Mouse (Mus musculus) embryonic facial prominence, embryonic 15.5 days (tissue): Measurements from ENCODE around the gene Map3k4. TPM values are rescaled to one million over a fixed set of nuclear protein-coding genes. Genes with fewer than 3 reads are reported as not detected.
"Not testable (repeated sequence)": the region's sequence is repeated elsewhere in the genome, so short reads cannot be mapped to it uniquely, and the experiment has no call there.

Source experiments
- ATAC-seq: fragments of 200-750 bp; cut with Nextera tagmentation; 2 replicates; pipeline ENCODE4 v1.8.0; 2017; ENCODE audit warnings: low read depth, moderate TSS enrichment; ENCODE audit not compliant: insufficient number of reproducible peaks, low FRiP score, low TSS enrichment
- H3K27ac ChIP-seq: fragments of 300-500 bp; sonication (generic); replicated peaks from 2 replicates; pipeline ENCODE4 v1.5.1; 2015; ENCODE audit warnings: mild to moderate bottlenecking, inconsistent platforms
- H3K27me3 ChIP-seq: fragments of 300-500 bp; sonication (generic); 2 replicates; pipeline ENCODE4 v1.6.1; 2015; ENCODE audit warnings: inconsistent platforms
- H3K36me3 ChIP-seq: fragments of 300-500 bp; sonication (generic); 2 replicates; pipeline ENCODE4 v1.6.1; 2015; ENCODE audit warnings: mild to moderate bottlenecking, inconsistent platforms
- H3K4me1 ChIP-seq: fragments of 300-500 bp; sonication (generic); 2 replicates; pipeline ENCODE4 v1.6.1; 2015; ENCODE audit warnings: inconsistent platforms
- H3K4me2 ChIP-seq: fragments of 300-500 bp; sonication (generic); replicated peaks from 2 replicates; pipeline ENCODE4 v1.6.1; 2015; ENCODE audit warnings: mild to moderate bottlenecking, inconsistent platforms
- H3K4me3 ChIP-seq: fragments of 300-500 bp; sonication (generic); replicated peaks from 2 replicates; pipeline ENCODE4 v1.5.1; 2015; ENCODE audit warnings: mild to moderate bottlenecking, inconsistent platforms
- H3K9ac ChIP-seq: fragments of 300-500 bp; sonication (generic); 2 replicates; pipeline ENCODE4 v1.6.1; 2015; ENCODE audit warnings: inconsistent platforms
- H3K9me3 ChIP-seq: fragments of 300-500 bp; sonication (generic); replicated peaks from 2 replicates; pipeline ENCODE4 v1.6.1; 2016; ENCODE audit warnings: inconsistent platforms
- WGBS: fragments of 180-500 bp; shearing (Covaris S2); methylation state at CpG from one replicate; pipeline ENCODE4 v1.1.7; 2015; 5-methylcytosine and 5-hydroxymethylcytosine counted together
- polyA plus RNA-seq: library from polyadenylated mRNA; unstranded; fragments of >200 nt; fragmentation: Nextera tagmentation; extraction: Ambion mirVana; gene quantifications from 2 replicates; pipeline ENCODE4 v1.2.1, GENCODE M21; 2015

The Map3k4 gene
- polyA plus RNA-seq, 1 experiment from 2014 or later, result 42.1 TPM

GRCm38 (mm10) chr17:12292356-12292755 lies 26.2 kb downstream of the Map3k4 start:
- WGBS, result 87% methylated on average over 1 of the region's 1 CpGs

DNA sequence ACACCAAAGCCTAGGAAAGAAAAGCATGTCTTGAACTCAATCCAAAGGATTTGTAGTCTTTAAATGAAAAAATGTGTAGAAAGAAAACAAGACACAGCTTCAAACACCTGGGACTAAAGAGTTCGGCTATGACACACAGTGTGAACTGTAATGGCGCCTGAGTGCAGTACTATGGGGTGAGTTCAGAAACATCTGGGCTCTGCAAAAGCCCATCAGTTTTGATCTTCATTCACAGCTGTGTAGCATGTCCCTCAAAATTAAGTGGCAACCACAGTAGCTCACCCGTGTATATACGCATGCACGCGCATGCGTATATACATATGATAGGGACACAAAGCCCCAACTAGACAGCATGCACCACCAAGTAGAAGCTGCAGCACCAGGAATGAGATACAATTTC lies 27.4 kb downstream of the Map3k4 start:
- Histone ChIP-seq H3K9ac (no peak overlapping the region), H3K4me2 (no peak overlapping the region), H3K36me3 (0 out of 2 replicates have a peak, but pooled peaks cover 2% of the 10 kb centered on the region), H3K4me1 (peaks cover 32% of the 10 kb centered on the region), H3K9me3 (no peaks in the 10 kb centered on the region), H3K27ac (peak overlapping the region; percentile 48), H3K27me3 (no peaks in the 10 kb centered on the region), H3K4me3 (no peak overlapping the region)
- ATAC-seq, result no peak; the same call in 1 of the 2 replicates
- WGBS, result 69% methylated on average over 7 of the region's 7 CpGs

More at GRCm38 (mm10) chr17:12292356-12292755, 26.2 kb downstream of the Map3k4 start:
- Histone ChIP-seq H3K4me1 (peaks cover 38% of the 10 kb centered on the region), H3K27ac (no peak overlapping the region), H3K27me3 (no peaks in the 10 kb centered on the region), H3K36me3 (0 out of 2 replicates have a peak, but pooled peaks cover 2% of the 10 kb centered on the region), H3K9ac (no peak overlapping the region), H3K4me3 (no peak overlapping the region), H3K9me3 (no peaks in the 10 kb centered on the region), H3K4me2 (no peak overlapping the region)
- ATAC-seq, result no peak

DNA sequence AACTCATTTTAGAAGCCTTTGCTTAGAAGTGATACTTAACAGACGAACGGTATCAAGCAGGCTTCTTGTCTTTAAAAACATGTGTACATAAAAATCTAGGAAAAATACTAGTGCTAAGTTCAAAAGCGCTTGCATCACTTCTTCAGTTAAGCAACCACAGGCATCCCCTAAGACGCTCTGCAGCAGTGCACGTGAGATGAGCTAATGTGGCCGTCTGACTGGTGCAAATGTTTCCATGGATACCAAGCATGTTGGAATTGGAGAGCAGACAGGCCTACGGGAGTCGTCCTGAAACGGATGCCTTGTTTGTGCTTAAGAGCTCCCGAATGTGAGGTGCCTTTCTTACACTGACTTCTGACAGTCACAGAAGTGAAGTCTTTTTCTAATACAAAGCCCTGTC lies 27.9 kb downstream of the Map3k4 start:
- WGBS, result 16% methylated on average over 10 of the region's 10 CpGs
- Histone ChIP-seq H3K4me2 (no peak overlapping the region), H3K4me1 (peaks cover 32% of the 10 kb centered on the region), H3K27ac (peak overlapping the region; percentile 48), H3K27me3 (no peaks in the 10 kb centered on the region), H3K36me3 (0 out of 2 replicates have a peak, but pooled peaks cover 2% of the 10 kb centered on the region), H3K4me3 (no peak overlapping the region), H3K9ac (no peak overlapping the region), H3K9me3 (no peaks in the 10 kb centered on the region)
- ATAC-seq, result peak; percentile 86

GRCm38 (mm10) chr17:12289836-12290235 lies 28.8 kb downstream of the Map3k4 start:
- H3K9me3 ChIP-seq, H3K9ac ChIP-seq, H3K27me3 ChIP-seq, H3K36me3 ChIP-seq, H3K4me3 ChIP-seq, ATAC-seq, H3K4me2 ChIP-seq, H3K27ac ChIP-seq: not testable (repeated sequence)
- peaks cover 28% of the 10 kb centered on the region for H3K4me1 ChIP-seq
- 90% methylated on average over 1 of the region's 1 CpGs for WGBS

DNA sequence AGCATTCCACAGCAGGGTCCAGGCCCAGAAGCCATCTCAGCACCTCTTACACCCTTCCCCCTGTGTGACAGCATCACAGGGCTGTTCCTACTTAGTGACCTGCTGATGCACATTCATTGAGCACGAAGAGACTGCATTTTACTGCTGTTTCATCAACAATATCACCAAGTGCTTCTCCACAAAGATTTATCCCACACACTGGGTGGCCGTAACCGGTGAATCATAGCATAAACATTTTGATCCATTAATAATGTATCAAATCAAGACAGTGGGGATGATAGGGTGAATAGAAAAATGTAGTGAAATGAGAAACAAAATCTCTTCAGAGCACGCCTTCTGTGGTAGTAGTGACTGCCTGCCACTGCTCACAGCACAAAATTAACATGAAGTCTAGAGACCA lies 29.7 kb downstream of the Map3k4 start:
- WGBS, result 87% methylated on average over 4 of the region's 4 CpGs
- 0 out of 2 replicates have a peak, but pooled peaks cover 2% of the 10 kb centered on the region for H3K36me3 ChIP-seq

GRCm38 (mm10) chr17:12279810-12280209 lies 38.8 kb downstream of the Map3k4 start:
- H3K27ac ChIP-seq, result no peak overlapping the region
- H3K4me1 ChIP-seq, result peaks cover 17% of the 10 kb centered on the region
- H3K4me2 ChIP-seq, result no peak overlapping the region
- WGBS, result 85% methylated on average over 10 of the region's 10 CpGs
- H3K9ac ChIP-seq, result no peak overlapping the region
- ATAC-seq, result no peak
- H3K27me3 ChIP-seq, result no peaks in the 10 kb centered on the region
- H3K36me3 ChIP-seq, result 0 out of 2 replicates have a peak, but pooled peaks cover 3% of the 10 kb centered on the region
- no peak overlapping the region for H3K4me3 ChIP-seq
- no peaks in the 10 kb centered on the region for H3K9me3 ChIP-seq

More for the DNA sequence above, 29.7 kb downstream of the Map3k4 start:
- H3K27ac ChIP-seq, result no peak overlapping the region
- H3K27me3 ChIP-seq, result no peaks in the 10 kb centered on the region
- no peak overlapping the region for H3K4me2 ChIP-seq
- H3K9me3 ChIP-seq, result no peaks in the 10 kb centered on the region
- no peak overlapping the region for H3K9ac ChIP-seq
- no peak for ATAC-seq
- no peak overlapping the region for H3K4me3 ChIP-seq
- H3K4me1 ChIP-seq, result peaks cover 20% of the 10 kb centered on the region

GRCm38 (mm10) chr17:12278073-12278472 lies 40.5 kb downstream of the Map3k4 start:
- H3K36me3 ChIP-seq, result no peaks in the 10 kb centered on the region
- ATAC-seq, result no peak
- H3K9ac ChIP-seq, result no peak overlapping the region
- H3K27me3 ChIP-seq, result no peaks in the 10 kb centered on the region
- no peaks in the 10 kb centered on the region for H3K9me3 ChIP-seq
- H3K27ac ChIP-seq, result no peak overlapping the region
- 64% methylated on average over 5 of the region's 5 CpGs for WGBS
- no peak overlapping the region for H3K4me3 ChIP-seq
- peaks cover 22% of the 10 kb centered on the region for H3K4me1 ChIP-seq
- no peak overlapping the region for H3K4me2 ChIP-seq

- no peak for ATAC-seq
- H3K4me3 ChIP-seq, result no peak overlapping the region
- no peaks in the 10 kb centered on the region for H3K9me3 ChIP-seq
- 60% methylated on average over 4 of the region's 4 CpGs for WGBS
- H3K27me3 ChIP-seq, result no peaks in the 10 kb centered on the region
- H3K4me2 ChIP-seq, result no peak overlapping the region
- no peaks in the 10 kb centered on the region for H3K36me3 ChIP-seq
- H3K27ac ChIP-seq, result no peak overlapping the region
- peaks cover 22% of the 10 kb centered on the region for H3K4me1 ChIP-seq
- no peak overlapping the region for H3K9ac ChIP-seq
Measured at GRCm38 (mm10) chr17:12277297-12277696, 41.3 kb downstream of the Map3k4 start.

GRCm38 (mm10) chr17:12276496-12277200 lies 41.9 kb downstream of the Map3k4 start:
- Histone ChIP-seq H3K27ac (no peak overlapping the region), H3K4me3 (no peak overlapping the region), H3K9me3 (no peaks in the 10 kb centered on the region), H3K9ac (no peak overlapping the region), H3K4me2 (no peak overlapping the region), H3K4me1 (peaks cover 22% of the 10 kb centered on the region), H3K27me3 (no peaks in the 10 kb centered on the region), H3K36me3 (peaks cover 1% of the 10 kb centered on the region; the same call in 1 of the 2 replicates)
- ATAC-seq, result no peak
- 61% methylated on average over 11 of the region's 11 CpGs for WGBS

DNA sequence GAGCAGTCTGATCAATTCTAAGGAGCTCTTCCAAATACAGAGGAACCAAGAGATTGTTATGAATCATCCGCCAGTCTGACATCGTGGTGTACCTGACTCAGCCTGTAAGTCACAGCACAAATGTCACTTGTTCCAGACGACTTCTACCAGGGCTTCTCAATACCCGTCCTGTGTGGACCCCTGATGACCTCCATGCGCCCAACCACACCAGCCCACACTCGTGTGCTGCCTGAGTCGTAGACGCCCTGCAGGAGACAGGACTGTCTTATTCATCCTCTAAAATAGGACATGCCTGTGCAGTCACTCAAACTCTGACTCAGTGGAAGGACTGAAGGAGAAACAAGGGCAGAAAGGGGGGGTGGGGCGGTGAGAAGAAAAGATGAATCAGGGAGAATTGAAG lies 42.8 kb downstream of the Map3k4 start:
- H3K4me1 ChIP-seq, result peaks cover 22% of the 10 kb centered on the region
- no peak overlapping the region for H3K27ac ChIP-seq
- H3K9me3 ChIP-seq, result no peaks in the 10 kb centered on the region
- no peak for ATAC-seq
- no peak overlapping the region for H3K4me3 ChIP-seq
- H3K27me3 ChIP-seq, result no peaks in the 10 kb centered on the region
- 74% methylated on average over 9 of the region's 9 CpGs for WGBS
- H3K4me2 ChIP-seq, result no peak overlapping the region
- H3K9ac ChIP-seq, result no peak overlapping the region
- H3K36me3 ChIP-seq, result peaks cover 10% of the 10 kb centered on the region

GRCm38 (mm10) chr17:12273032-12273431 lies 45.6 kb downstream of the Map3k4 start:
- Histone ChIP-seq H3K36me3 (peaks cover 15% of the 10 kb centered on the region), H3K4me3 (no peak overlapping the region), H3K9me3 (no peaks in the 10 kb centered on the region), H3K27me3 (no peaks in the 10 kb centered on the region), H3K4me2 (no peak overlapping the region), H3K9ac (no peak overlapping the region), H3K4me1 (peaks cover 23% of the 10 kb centered on the region), H3K27ac (no peak overlapping the region)
- 84% methylated on average over 5 of the region's 5 CpGs for WGBS
- ATAC-seq, result no peak

DNA sequence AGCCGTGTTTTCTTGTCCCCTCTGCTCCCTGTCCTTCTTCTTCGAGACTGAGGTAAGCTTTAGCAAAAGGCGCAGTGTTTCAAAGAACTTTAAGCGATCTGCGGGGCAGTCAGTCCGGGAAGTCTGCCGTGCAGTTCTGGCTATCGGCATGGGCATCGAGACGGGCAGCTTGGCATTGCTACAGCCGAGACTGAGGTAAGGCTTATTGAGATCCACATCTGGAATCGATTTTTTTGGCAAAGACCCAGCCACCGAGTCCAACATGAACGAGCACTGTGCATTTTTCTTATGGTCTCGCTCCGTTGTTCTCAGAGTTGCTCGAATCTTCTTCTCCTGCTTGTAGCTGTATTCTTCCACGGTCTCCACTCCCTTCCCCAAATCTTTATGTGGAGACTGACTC lies 46.8 kb downstream of the Map3k4 start:
- Histone ChIP-seq H3K27me3 (no peaks in the 10 kb centered on the region), H3K9ac (no peak overlapping the region), H3K4me1 (peaks cover 21% of the 10 kb centered on the region), H3K4me3 (no peak overlapping the region), H3K36me3 (peaks cover 15% of the 10 kb centered on the region), H3K9me3 (no peaks in the 10 kb centered on the region), H3K27ac (no peak overlapping the region), H3K4me2 (no peak overlapping the region)
- no peak for ATAC-seq
- 69% methylated on average over 18 of the region's 18 CpGs for WGBS
